Mouse (Mus musculus): ENCODE measurements around the gene Ahsg.

Ahsg gene

DNA sequence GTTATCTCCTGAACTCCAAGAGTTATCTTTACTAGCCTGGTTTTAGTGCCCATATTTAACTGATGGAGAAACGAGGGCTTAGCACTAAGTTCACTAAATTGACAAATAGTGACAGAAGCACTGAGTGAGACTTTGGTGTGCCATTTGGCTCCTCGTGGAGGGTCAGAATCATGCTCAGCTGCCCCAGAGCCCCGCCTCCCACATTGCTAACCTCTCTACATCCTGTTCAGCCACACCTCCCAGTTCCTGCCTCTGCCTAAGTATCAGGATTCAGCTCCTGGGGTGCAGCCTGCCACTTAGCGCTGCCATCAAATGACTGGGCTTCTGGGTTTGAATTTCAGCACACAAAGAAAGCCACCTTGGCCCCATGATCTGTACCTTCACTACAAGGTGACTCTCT is 5.7 kb upstream of the Ahsg start:
- DNase-seq (ENCODE audit: extremely low read depth, insufficient read length, low spot score) = no peak

DNA sequence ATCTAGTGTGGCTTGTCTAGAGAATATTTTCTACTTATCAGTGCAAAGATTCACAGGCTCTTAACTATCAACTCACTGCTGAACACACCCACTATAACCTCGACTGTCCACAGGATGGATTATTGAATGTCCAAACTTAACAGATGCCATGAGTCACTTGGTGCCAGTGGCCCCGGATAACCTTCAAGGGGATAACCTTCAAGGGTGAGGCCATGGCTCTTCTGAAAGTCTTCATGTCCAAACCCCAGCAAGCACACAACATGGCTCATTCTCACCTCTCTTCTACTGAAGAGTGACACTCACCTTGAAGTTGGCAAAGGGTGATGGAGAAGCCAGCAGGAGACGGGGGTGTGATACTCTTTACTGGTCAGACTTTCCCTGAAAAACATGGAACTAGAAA is 4.4 kb upstream of the Ahsg start:
- no peak for DNase-seq (ENCODE audit: extremely low read depth, insufficient read length, low spot score)

- DNase-seq (ENCODE audit: extremely low read depth, insufficient read length, low spot score) = no peak
These were observed 2.2 kb upstream of the Ahsg start for GRCm38 (mm10) chr16:22888835-22889234.

DNA sequence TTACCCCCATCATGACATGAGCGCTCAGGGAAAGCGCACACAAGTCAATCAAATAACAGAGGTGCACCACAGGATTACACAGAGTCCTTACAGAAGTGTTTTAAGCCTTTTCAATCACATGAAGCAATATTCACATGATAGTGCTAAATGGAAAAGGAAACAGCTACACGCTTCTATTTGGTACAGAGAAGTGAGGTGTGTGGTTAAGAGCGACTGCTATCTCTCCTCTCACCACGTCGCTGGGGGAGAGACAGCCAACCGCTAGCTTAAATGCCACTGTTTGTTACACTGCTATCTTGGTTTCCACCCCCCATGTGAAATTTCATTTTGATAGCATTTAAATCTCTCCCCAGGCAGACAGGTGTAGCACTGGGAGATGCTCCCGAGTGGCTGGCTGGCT is 1.4 kb upstream of the Ahsg start:
- no peak for DNase-seq (ENCODE audit: extremely low read depth, insufficient read length, low spot score)

DNA sequence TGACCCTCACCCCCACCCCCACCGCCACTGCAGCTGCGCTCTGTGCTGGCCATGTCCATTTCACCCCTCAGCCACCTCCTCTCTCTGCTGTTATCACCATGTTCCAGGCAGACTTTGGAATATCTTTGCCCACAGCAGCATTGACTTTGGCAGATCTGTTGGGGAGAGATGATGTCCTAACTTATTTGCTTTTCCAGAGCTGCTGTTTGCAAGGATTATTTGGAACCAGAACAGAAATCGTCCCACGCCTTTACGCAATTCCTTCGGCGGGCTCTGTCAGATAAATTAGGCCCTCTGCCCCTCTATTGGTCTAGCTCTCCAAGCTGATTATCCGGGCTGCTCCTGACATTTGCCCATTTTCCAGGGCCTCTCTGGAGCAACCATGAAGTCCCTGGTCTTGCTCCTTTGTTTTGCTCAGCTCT is 667 bp downstream of the Ahsg start:
- no peak for DNase-seq (ENCODE audit: extremely low read depth, insufficient read length, low spot score)

DNA sequence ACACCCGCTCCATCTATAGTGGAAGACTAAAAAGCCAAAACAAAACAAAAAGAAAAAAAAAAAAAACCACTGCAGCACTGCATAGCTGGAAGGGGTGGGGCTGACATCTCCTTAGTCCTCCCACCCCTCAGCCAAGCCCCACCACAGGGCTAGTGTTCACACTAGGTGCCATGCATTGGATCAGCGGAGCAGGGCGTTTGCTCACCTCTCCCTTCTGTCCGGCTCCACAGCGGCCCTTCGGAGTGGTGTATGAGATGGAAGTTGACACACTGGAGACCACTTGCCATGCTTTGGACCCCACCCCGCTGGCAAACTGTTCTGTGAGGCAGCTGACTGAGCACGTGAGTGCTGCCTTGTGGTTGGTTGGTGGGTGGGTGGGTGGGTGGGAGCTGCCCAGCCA is 3.0 kb downstream of the Ahsg start:
- no peak for DNase-seq (ENCODE audit: extremely low read depth, insufficient read length, low spot score)

DNA sequence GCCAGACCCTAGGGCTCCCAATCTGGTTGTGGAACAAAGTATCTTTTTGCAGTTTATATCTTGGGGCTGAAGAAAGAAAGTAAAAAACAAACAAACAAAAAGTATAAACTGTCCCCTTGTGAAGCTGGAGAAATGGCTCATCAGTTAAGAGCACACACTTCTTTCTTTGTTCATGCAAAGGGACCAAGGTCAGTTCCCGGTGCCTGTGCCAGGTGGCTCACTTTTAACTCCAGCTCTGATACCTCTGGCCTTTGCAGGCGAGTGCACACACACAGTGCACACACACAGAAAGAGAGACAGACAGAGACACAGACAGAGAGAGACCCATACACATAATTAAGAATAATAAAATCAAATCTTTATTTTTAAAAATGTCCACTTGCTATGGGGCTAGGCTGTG is 5.5 kb downstream of the Ahsg start:
- no peak for DNase-seq (ENCODE audit: extremely low read depth, insufficient read length, low spot score)

DNA sequence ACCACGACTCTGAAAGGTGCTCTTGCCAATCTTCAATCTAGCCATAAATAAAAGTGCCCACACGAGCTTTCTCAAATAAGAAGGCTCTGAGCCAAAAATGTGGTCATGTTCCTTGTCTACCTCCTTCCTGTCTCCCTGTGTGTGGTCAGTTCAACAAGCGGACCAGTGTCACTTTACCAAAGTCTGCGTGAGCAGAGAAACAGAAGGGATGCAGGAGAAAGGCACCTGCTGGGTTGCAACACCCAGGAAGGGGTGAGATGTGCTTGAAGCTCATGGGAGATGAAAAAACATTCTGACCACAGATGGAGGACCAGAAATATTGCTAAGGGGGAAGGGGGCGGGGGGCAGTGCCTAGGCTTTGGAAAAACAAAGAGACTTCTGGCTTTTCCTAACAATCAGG is 8.3 kb downstream of the Ahsg start:
- DNase-seq (ENCODE audit: extremely low read depth, insufficient read length, low spot score) = no peak

GRCm38 (mm10) chr16:22899866-22900570 is 8.9 kb downstream of the Ahsg start:
- no peak for DNase-seq (ENCODE audit: extremely low read depth, insufficient read length, low spot score)

DNA sequence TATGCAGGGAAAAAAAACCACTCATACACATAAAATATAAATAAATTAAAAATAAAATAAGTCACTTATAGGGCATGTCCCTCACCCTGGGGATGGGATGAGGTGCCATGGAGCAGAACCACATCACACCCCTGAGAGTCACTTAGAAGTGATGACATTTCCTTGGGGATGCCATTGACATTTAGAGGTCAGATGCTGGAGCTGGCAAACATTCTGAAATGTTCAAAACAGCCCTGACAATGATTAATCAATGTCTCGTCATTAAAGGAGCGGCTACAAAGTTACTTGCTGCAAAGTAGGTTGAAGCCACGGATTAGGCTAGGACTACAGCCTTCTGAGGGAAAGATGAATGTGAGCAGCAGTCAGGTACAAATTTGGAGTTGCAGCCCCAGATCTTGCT is 10.2 kb downstream of the Ahsg start:
- no peak for DNase-seq (ENCODE audit: extremely low read depth, insufficient read length, low spot score)

DNA sequence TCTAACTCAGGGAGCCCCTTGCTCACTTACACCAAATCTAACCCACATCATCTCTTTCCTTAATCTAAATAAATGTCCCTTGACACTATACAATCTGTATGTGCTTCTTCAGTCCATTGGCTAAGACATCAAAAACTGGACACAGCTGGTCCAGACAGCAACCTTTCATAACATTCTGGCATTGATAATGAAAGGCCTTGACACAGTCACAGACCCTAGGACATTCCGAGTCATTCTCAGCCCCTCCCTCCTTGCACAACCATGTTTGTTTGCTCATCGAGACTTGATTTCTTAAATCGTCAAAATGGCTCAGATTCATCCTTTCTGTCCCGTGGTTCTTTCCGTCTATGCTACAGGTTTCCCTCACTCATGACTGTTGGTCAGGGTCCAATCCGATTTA is 18.2 kb downstream of the Ahsg start:
- DNase-seq (ENCODE audit: extremely low read depth, insufficient read length, low spot score) = no peak

DNA sequence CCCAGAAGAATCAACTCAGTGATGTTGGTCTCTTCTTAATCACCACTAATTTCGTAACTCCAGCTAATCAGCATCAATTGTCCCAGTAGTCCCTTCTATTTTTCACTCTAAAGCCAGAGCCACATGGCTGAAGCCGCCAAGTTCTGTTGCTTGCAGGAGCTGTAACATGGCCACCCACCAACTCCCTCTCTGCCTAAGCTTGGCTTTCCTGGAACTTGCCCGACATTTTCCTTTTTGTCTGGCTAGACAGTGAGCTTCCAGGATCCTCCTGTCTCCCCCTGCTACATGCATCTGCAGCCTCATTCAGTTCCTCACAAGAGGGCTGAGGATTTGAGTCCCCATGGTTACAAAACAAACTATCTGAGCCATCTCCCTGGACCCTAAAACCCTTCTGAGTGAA is 20.9 kb downstream of the Ahsg start:
- no peak for DNase-seq (ENCODE audit: extremely low read depth, insufficient read length, low spot score)

GRCm38 (mm10) chr16:22912886-22913285 is 21.8 kb downstream of the Ahsg start:
- peak; percentile 15 for DNase-seq (ENCODE audit: extremely low read depth, insufficient read length, low spot score)

DNA sequence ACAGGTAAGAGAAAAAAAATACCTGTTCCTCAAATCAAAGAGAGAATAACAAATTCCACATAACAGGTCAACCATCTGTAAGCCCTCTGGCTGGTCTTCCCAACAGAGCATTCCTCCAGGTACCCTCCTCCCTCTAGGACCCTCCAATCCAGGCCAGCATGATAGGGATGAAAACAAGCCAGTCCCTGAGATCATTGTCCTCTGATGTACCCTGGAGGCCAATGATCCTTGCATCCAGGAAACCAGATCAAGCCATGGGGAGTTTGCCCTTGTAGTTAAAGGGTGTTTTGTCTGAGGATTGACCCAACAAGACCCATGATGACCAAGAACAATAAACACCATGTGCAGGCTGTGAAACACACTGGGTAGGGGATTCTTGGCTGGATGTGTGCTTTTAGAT is 23.2 kb downstream of the Ahsg start:
- no peak for DNase-seq (ENCODE audit: extremely low read depth, insufficient read length, low spot score)

- no peak for DNase-seq (ENCODE audit: extremely low read depth, insufficient read length, low spot score)
These were observed 27.0 kb downstream of the Ahsg start, which contains the start of gene Fetub for GRCm38 (mm10) chr16:22918034-22918433. TSS of gene Fetub (plus strand) at chr16:22918334.

DNA sequence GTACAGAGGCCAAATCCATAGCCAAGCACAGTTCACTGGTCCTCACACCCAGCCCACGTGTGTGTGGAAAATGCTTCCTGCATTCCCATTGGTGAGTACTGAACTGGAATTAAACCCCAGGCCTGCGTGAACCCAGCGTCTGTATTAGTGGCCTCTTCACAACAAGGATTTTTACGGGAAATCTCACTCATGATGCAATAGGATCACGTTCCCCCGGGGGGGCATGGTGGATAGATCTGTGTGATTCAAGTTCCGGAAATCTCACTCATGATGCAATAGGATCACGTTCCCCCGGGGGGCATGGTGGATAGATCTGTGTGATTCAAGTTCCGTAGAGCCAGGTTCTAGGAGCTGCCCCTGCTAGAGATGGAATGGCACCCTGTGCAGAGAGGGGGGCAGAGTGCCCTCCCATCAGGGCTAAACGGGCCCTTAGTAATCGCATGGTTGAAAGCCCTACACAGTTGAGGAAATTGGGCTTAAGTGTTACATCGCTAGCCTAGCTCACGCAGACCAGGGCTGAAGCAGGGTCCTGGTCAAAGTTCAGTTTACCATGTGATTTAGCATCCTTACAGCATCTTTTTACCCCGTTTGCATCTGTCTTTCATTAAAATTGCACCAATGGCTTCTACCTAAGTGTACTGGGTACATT is 27.7 kb downstream of the Ahsg start:
- no peak for DNase-seq (ENCODE audit: extremely low read depth, insufficient read length, low spot score)

DNA sequence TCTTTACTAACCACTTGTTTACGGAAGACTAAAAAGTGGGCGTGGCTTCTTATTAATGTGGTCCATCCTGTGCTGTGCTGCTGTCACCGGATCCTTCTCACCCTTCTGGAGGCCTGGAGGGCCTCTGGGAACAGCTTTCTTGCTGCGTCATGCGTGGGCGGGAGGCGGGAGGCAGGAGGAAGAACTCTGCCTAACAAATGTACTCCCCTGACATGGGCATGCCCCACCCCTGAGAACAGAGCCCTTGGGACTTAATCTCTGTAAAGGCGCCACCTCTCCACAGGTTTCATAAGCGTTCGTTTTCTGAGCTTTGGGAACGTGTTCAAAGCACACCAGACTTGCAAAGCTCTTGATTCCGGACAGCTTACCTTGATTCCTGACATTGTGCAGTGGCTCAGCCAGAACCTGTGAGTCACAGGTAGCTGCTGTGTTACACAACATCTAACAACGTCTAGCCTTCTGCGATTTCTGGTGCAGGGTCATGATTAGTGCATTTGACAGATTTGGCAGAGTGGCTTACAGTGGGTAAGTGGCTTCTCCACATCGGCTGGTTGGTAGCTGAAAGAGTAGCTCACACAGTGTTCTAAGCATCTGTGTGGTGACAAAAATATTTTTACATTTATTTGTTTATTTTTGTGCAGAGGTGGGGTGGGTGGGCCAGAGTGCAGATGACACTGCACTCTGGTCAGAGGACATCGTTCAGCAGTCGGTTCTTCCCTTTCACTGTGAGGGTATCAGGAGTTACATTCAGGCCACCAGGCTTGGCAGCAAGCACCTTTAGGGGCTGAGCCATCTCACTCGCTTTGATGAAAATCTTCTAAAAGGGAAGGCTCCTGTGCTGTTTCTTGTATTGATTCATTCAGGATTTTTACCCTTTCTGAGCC is 29.1 kb downstream of the Ahsg start:
- peak; percentile 73 for DNase-seq (ENCODE audit: extremely low read depth, insufficient read length, low spot score)

DNA sequence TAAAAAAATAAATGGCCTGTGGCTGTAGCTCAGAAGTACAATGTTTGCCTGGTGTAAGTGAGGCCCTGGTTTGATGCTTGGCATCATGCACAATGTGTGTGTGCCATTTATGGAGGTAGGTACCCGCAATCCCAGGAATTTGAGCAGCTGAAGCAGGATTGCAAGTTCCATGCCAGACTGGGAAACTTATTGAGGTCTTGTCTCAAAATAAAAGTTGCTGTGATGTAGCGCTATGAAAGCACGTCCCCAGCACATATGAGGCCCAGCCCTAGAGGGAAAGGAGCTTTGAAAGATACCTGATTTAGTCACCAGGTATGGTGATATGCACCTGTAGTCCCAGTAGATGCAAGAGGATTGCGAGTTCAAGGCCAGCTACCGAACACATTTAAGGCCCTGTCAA is 30.7 kb downstream of the Ahsg start:
- no peak for DNase-seq (ENCODE audit: extremely low read depth, insufficient read length, low spot score)

- DNase-seq (ENCODE audit: extremely low read depth, insufficient read length, low spot score) = no peak
These were observed 31.4 kb downstream of the Ahsg start for GRCm38 (mm10) chr16:22922433-22922832.

- no peak for DNase-seq (ENCODE audit: extremely low read depth, insufficient read length, low spot score)
These were observed 38.5 kb downstream of the Ahsg start for GRCm38 (mm10) chr16:22929575-22929974.

- DNase-seq (ENCODE audit: extremely low read depth, insufficient read length, low spot score) = no peak
These were observed 40.5 kb downstream of the Ahsg start for GRCm38 (mm10) chr16:22931431-22932200.

Measured in 3134 (cell line).